Mouse (Mus musculus): ENCODE results near the gene Ece1. TPM values are rescaled to one million over a fixed set of nuclear protein-coding genes. Genes with fewer than 3 reads are reported as not detected.
"Not testable (repeated sequence)": the region's sequence is repeated elsewhere in the genome, so short reads cannot be mapped to it uniquely, and the experiment has no call there.

Gene Ece1
- total and polyA plus RNA-seq, 3 experiments: 25.3 to 43.8 TPM; not detected in 1

GRCm38 (mm10) chr4:137974856-137975432, 112.9 kb downstream of the Ece1 start:
- not testable (repeated sequence) for H3K9me3 ChIP-seq (replicated peaks; ENCODE audit: insufficient read depth, low read length); H3K4me1 ChIP-seq (ENCODE audit: control insufficient read depth in 1 of 2, insufficient read depth in 2 of 2, low read length in 2 of 2); H3K36me3 ChIP-seq (ENCODE audit: control insufficient read depth in 1 of 2, insufficient read depth in 2 of 2, low read length in 2 of 2); DNase-seq (ENCODE audit: low read depth, low spot score); H3K27ac ChIP-seq (ENCODE audit: control insufficient read depth, low read depth, low read length); H3K79me2 ChIP-seq (ENCODE audit: control insufficient read depth, insufficient read depth, low read length, poor library complexity); H3K27me3 ChIP-seq (ENCODE audit: control insufficient read depth in 1 of 2, insufficient read depth in 2 of 2, low read length in 2 of 2); H3K9ac ChIP-seq (ENCODE audit: control insufficient read depth, low read depth, low read length, poor library complexity, severe bottlenecking); H3K4me3 ChIP-seq (ENCODE audit: control insufficient read depth in 1 of 2, insufficient read depth in 1 of 2, low read depth in 2 of 2, low read length in 2 of 2)

DNA sequence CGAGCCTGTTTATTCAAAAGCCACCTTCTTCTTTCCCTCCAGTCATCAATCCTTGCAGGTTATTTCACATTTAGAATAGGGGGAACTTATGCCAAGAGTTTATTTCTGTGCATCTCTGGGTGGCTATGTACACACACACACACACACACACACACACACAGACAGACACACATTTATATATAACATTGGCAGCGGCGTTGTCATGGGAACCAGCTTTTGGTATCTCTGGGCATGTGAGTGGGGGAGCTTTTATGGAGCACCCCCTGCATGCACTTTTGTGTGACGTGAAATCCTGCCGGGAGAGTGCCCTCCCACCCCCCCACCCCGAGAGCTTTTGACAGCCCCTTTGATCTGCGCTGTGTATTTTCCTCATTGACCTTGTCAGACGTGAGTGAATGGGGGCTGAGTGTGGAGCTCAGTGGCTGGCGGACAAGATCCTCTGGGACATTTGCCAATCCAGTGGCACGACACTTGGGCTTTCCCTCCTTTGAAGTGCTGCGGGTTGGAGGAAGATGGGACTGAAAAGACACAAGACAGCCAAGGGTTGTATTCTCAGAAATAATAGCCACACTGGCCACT, 117.1 kb downstream of the Ece1 start:
- not testable (repeated sequence) for H3K36me3 ChIP-seq (ENCODE audit: control insufficient read depth in 1 of 2, insufficient read depth in 2 of 2, low read length in 2 of 2); H3K79me2 ChIP-seq (ENCODE audit: control insufficient read depth, insufficient read depth, low read length, poor library complexity); DNase-seq (ENCODE audit: low read depth, low spot score); H3K9me3 ChIP-seq (replicated peaks; ENCODE audit: insufficient read depth, low read length); H3K9ac ChIP-seq (ENCODE audit: control insufficient read depth, low read depth, low read length, poor library complexity, severe bottlenecking); H3K4me3 ChIP-seq (ENCODE audit: control insufficient read depth in 1 of 2, insufficient read depth in 1 of 2, low read depth in 2 of 2, low read length in 2 of 2); H3K4me1 ChIP-seq (ENCODE audit: control insufficient read depth in 1 of 2, insufficient read depth in 2 of 2, low read length in 2 of 2); H3K27ac ChIP-seq (ENCODE audit: control insufficient read depth, low read depth, low read length); H3K27me3 ChIP-seq (ENCODE audit: control insufficient read depth in 1 of 2, insufficient read depth in 2 of 2, low read length in 2 of 2)

GRCm38 (mm10) chr4:137982869-137983268, 120.8 kb downstream of the Ece1 start:
- H3K79me2 ChIP-seq (ENCODE audit: control insufficient read depth, insufficient read depth, low read length, poor library complexity): no peaks in the 10 kb centered on the region
- no peak for DNase-seq (ENCODE audit: low read depth, low spot score)
- no peak overlapping the region for H3K27ac ChIP-seq (ENCODE audit: control insufficient read depth, low read depth, low read length)
- H3K9me3 ChIP-seq (replicated peaks; ENCODE audit: insufficient read depth, low read length): no peaks in the 10 kb centered on the region
- no peak overlapping the region for H3K9ac ChIP-seq (ENCODE audit: control insufficient read depth, low read depth, low read length, poor library complexity, severe bottlenecking)
- no peaks in the 10 kb centered on the region for H3K36me3 ChIP-seq (ENCODE audit: control insufficient read depth in 1 of 2, insufficient read depth in 2 of 2, low read length in 2 of 2)
- H3K4me1 ChIP-seq (ENCODE audit: control insufficient read depth in 1 of 2, insufficient read depth in 2 of 2, low read length in 2 of 2): no peaks in the 10 kb centered on the region
- TF ChIP-seq POLR2AphosphoS2 (IDR thresholded peaks at IDR 0.05; ENCODE audit: low read length) (no peak), ELF1 (IDR thresholded peaks at IDR 0.05; ENCODE audit: low read depth, low read length) (no peak), POLR2AphosphoS5 (IDR thresholded peaks at IDR 0.05; ENCODE audit: borderline replicate concordance, low read depth, low read length) (no peak), MYB (IDR thresholded peaks at IDR 0.05; ENCODE audit: low read depth, low read length) (no peak), ETS1 (IDR thresholded peaks at IDR 0.05; ENCODE audit: low read depth, low read length) (no peak), SMC3 (IDR thresholded peaks at IDR 0.05; ENCODE audit: low read depth, low read length) (no peak), SIN3A (IDR thresholded peaks at IDR 0.05; ENCODE audit: low read length) (no peak), CHD1 (IDR thresholded peaks at IDR 0.05; ENCODE audit: low read depth, low read length) (no peak), HCFC1 (IDR thresholded peaks at IDR 0.05; ENCODE audit: low read depth, low read length) (no peak), TAL1 (IDR thresholded peaks at IDR 0.05; ENCODE audit: low read length) (no peak)
- no peak overlapping the region for H3K4me3 ChIP-seq (ENCODE audit: control insufficient read depth in 1 of 2, insufficient read depth in 1 of 2, low read depth in 2 of 2, low read length in 2 of 2)
- H3K27me3 ChIP-seq (ENCODE audit: control insufficient read depth in 1 of 2, insufficient read depth in 2 of 2, low read length in 2 of 2): no peaks in the 10 kb centered on the region
